Mouse (Mus musculus): ENCODE data around the gene Tkt.
"Not testable (repeated sequence)": the region's sequence is repeated elsewhere in the genome, so short reads cannot be mapped to it uniquely, and the experiment has no call there.

Tkt gene

DNA sequence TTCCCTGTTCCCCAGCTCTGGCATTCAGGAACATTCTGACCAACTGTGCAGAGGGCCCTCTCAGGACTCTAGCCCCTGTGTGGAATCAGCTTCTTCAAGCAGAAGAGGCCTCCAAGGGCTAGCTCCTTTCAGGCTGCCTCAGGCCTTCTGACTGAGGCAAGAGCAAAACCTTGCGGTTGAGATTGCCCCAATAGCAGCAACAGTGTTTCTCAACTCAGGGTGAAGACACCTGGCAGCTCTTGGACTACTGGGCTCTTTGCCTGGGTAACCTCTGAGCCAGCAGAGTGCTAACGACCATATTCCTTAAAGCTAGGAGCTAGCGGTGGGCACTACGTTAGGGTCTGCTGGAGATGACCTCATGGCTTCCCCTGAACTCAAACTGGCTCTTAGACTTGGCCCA is 5.0 kb downstream of the Tkt start:
- in situ Hi-C loops (cut with MboI, MseI) = no loop called here

DNA sequence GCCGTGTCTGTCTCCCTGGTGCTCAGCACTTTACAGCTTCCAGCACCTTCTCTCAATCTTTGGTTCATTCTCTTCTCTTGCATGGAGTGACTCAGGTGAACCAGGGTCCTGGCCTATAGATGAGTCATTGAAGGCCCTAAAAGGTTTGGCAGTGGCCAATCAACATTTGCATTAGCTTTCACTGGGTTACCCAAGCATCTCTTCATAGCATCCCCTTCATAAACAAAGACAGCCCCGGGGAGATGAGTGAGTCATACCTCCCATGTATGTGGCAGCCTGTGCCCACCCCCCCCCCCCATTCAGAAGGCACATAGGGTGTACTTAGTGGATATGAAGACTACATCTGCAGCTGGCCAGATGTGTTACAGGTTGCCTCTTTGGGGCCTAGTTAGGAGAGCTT is 8.5 kb downstream of the Tkt start:
- in situ Hi-C loops (cut with MboI, MseI) = no loop called here

DNA sequence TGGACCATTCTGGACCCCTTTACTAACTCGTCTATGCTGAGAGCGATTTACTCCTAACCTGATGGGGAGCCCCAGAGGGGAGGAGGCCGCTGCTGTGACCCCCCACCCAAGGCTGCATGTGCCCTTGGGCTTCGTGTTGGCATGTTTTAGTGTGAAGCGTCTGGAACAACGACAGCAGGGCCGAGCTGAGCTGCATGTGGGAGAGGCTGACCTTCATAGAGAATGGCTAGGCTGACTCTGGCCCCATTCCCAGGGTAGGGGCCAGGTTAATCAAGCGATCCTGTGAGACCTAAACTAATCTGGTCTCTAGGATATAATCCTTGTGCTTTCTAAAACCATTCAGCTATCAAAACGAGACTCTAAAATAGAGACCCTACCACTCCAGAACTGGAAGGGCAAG is 9.6 kb downstream of the Tkt start:
- in situ Hi-C loops (cut with MboI, MseI) = no loop called here

DNA sequence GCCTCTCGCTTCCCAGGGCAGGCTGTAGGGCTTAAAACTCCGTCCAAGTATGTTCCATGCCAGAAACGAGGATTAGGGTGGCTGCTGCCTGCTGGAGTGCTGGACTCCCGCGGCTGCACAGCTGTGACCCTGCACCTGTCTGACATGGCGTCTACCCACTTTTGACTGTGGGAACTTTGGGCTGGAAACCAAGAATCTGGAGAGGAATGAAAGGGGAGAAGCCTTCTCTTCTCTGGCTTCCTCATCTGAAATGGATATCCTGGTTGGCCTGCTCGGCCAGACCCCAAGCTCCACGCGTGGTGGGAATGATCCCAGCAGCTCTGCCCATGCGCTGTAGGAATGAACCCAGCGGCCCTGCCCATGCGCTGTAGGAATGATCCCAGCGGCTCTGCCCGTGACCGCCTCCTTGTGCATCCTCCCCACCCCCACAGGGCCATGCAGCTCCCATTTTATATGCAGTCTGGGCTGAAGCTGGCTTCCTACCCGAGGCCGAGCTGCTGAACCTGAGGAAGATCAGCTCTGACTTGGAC is 11.2 kb downstream of the Tkt start:
- in situ Hi-C loops (cut with MboI, MseI) = no loop called here

DNA sequence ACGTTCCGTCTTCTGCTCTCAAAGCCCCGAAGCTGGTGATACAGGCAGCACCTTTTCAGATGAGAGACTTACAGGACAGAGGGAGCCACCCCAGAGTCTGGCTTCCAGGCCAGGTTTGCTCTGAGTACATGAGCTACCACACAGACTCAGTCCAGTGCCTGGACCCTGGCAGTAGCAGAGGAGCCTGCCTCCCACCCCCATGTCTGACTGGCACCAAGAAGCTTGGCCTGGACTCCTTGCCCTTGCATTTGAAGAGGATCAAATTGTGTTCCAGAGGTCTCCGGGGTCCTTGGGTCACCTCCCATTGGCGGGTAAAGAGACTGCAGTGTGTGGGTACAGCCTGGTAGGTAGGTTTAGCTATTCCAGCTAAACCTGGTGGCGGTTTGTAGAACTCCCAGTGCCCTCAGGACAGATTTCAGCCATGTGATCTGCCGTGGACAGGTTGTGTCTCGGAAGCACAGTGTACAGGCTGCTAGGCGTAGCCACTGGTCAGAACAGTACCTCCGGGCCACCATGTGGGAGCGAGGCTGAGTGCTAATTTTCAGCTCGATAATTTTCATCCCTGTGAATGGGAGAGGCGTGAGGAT is 12.7 kb downstream of the Tkt start:
- in situ Hi-C loops (cut with MboI, MseI) = no loop called here

DNA sequence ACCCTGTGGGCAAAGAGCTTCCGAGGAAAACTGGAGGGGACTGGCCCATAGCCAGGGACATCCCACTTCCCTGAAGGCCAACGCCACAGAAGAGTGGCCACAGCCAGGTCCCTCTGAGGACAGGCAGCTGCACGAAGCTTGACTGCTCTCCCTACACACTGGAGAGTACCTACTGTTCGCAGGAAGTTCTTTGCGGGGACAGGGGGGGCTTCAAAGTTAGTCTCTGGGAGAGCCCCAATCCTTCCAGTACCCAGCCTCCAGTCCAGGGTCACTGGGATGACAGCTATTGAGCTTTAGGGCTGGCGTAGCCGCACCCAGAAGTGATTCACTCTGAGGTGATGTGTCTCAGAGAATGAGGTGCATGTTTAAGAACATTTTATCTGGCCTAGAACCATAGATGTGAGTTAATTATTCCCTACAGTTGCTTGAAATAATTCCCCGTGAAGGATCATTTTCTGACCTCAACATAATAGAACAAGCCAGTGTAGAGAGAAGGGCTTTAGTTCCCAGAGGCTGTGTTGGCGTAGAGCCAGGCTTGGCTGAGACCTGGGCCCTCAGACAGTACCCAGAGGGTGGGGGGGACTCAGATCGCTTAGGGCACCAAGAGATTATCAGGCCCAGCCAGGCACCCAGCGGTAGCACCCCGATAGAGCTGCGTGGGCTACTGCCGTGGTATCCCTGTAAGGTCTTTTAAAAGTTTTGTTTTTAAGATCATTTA is 13.5 kb downstream of the Tkt start:
- in situ Hi-C loops (cut with MboI, MseI) = no loop called here

DNA sequence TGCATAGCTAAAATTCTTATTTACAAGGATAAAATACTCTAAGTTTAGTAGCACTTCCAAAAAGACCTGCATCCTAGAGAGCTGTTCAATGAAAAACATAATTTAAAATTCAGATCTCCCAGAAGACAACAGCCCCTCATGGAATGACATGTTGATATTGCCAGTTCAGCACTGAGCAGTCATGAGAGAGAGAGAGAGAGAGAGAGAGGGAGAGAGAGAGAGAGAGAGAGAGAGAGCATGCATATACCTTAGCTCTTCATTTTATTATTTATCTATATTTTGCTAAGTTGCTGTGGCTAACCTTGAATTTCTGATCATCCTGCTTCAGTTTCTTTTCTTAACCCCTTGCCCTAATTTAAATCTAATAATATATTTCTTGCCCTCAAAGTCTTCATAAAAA is 14.2 kb downstream of the Tkt start:
- in situ Hi-C loops (cut with MboI, MseI) = no loop called here

DNA sequence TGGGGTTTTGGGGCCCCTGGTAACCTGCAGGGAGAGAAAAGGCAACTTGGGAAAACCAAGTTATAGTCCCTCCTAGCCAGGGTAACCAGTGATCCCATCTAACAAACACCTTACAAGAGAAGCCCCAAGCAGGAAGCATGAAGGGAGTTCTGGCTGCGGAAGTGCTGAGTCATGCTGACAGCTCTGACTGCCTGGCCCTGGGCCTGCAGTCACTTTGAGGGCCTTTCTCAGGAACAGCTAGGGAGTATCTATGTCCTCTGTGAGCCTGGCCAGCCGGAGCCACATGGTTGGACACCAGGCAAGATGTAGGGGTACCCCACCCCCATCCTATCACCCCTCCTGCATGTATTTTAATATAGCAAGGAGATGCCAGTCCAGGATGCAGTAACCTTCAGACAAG is 16.3 kb downstream of the Tkt start:
- in situ Hi-C loops (cut with MboI, MseI) = no loop called here

DNA sequence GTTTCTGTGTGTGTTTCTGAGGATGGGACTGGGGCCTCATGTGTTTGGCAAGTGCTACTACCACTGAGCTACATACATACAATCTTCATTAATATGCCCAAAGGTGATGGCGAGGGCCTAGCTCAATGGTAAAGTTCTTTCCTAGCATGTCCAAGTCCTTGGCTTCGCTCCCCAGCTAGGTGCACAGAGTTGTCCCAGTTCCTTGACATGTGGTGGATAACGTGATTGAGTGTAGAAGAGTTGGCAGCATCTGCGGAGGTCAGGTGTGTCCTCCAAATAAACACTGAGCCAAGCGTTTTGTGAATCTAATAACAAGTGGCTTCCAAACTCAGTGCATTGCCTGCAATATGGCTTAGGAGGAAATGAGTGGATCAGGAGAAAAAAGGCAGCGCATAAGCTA is 18.2 kb downstream of the Tkt start:
- in situ Hi-C loops (cut with MboI, MseI) = no loop called here

DNA sequence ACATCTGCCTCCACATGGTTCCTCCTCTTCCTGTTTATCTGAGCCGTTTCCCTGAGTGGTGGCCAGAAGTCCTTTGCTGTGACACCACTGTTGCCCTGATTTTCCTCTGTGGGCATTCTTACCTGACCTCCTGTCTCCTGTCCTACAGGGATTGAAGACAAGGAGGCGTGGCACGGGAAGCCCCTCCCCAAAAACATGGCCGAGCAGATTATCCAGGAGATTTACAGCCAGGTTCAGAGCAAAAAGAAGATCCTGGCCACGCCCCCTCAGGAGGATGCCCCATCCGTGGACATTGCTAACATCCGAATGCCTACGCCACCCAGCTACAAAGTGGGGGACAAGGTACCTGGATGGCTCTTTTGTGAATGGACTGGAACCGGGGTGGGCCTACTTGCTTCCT is 19.9 kb downstream of the Tkt start:
- in situ Hi-C loops (cut with MboI, MseI) = no loop called here

DNA sequence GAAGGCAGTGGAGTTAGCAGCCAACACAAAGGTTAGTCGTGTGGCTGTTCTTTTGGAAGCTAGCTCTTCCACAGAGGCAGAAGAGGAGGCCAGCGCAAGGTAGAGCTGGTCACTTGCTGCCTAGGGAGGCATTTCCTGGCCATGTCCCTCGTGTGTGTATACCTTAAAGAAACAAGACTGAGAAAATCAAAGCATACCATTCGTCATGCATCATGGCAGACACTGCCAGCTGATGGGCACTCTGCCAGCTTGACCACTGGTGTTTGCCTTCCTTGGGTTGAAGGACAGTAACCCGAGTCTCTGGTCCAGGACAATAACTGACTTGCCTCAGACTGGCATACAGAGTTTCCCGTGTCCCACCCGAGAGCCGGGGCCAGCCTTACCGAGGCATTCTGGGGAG is 22.1 kb downstream of the Tkt start:
- in situ Hi-C loops (cut with MboI, MseI) = no loop called here

DNA sequence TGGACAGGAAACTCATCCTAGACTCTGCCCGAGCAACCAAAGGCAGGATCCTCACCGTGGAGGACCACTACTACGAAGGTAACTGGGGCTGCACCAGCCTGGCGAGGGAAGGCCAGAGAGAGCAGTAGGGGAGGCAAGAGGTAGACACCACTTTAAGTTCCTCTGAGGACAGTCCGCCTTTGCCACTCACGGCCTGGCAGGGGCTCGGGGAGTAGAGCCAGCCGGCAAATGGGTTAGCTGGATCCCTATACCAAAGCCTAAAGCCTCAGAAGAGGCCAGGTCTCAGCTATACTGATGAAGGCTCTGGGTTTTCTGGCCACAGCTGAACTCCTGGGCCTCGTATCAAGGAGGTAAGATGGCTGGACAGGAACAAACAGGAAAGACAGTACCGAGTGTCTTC is 24.1 kb downstream of the Tkt start:
- in situ Hi-C loops (cut with MboI, MseI) = no loop called here

DNA sequence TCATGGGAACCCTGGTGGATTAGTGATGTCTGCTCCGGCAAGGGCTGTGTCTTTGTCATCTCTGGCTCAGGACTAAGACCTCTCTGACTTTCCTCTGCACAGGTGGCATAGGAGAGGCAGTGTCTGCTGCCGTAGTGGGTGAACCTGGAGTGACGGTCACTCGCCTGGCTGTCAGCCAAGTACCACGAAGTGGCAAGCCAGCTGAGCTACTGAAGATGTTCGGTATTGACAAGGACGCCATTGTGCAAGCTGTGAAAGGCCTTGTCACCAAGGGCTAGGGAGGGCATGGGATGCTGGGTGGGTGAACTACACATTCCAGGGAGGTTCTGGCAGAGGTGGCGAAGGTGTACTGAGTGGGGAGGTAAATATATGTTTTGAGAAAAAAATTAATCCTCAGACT is 25.1 kb downstream of the Tkt start:
- in situ Hi-C loops (cut with MboI, MseI) = no loop called here

DNA sequence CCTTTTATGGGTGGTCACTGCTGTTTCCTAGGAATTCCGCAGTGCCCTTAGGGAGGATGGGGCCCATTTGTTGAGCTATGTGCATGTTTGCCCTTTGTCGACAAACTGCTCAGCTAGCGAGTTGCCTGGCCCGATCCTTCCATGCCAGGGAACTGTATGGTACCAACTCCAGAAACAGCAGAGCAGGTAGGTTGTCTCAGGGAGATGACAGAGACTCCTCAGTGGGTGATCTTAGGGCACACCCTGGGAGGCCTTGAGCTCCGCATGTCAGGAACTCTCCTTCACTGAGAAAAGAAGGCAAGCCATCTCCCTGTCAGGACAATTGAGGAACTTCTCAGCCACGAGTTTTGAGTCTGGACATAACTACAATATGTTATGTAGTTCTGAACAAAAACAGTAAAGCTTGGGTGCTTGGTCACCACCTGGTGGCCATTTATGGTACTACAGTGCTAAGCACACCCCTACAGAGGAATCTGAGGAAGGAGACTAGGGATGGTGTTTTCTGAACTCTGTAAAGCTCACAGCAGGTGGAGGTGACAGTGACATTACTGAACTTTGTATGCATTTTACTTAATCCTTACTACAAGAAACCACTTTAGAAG is 25.9 kb downstream of the Tkt start:
- in situ Hi-C loops (cut with MboI, MseI) = no loop called here

DNA sequence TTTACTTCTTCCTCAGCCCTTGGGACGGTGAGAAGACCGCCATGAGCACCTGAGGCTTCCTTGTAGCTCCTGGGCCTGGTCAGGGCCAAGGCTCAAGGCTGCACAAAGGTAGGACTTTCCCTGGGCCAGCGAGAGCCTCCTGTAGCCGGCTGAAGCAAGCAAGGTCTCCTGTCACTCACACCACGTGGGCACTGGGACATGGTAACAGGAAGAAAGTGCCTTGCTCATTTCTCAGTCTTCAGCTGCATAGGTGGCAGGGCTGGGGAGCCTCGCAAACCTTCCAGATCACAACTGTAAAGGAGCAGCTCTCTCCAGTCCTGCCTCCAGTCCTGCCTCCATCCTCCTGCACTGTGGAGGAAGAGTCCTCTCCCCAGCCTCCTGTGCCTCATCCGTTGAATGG is 27.6 kb downstream of the Tkt start:
- in situ Hi-C loops (cut with MboI, MseI) = no loop called here

DNA sequence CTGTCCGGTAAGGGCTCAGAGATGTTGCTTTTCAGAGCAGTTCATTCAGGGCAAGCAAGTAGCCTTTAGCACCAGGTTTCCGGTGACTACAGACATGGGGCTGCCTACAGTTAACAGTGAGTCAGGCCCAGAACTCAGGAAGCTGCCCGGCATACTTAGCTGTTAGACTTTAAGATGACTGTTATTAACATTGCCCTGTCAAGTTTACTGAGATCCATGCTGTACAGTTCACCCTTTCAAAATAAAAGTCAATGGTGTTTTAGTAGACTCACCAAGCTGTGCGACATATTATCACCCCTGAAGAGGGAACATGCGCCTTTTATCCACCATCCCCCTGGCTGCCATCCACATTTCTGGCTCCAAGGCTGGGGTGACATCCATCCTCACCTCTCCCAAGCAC is 28.1 kb downstream of the Tkt start:
- in situ Hi-C loops (cut with MboI, MseI) = no loop called here

DNA sequence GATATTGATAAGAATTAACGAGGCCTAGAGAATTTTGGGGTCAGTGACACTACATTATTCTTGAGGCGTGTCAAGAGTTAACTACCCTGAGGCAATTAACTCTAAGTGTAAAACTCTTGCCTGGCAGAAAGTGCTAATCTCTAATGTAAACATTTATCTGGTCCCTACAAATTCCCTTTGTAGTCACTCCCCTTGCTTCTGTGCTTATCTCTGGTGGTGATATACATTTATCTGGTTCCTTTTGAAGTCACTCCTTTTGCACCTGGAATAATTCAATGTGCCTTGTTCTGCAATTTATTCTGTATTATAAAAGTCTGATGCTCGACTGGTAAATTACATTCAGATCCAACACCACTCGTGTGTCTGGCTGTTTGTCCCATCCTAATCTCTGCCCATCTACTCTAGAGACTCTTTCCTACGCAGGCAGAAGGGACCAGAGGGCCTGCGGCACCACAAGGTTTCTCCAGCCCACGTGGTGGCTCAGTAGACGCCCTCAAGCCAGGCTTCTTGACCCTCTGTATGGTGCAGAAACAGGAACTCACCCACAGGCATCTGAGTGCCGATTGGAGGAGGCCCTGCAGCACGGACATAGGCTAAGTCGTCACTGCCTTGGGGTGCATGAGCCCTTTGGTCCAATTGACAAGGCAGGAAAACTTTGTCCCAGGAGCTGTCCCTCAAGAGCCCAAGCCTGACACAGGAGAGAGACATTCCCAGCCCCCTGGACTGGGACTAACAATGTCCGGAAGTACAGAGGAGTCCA is 29.3 kb downstream of the Tkt start:
- in situ Hi-C loops (cut with MboI, MseI) = not testable (repeated sequence)

DNA sequence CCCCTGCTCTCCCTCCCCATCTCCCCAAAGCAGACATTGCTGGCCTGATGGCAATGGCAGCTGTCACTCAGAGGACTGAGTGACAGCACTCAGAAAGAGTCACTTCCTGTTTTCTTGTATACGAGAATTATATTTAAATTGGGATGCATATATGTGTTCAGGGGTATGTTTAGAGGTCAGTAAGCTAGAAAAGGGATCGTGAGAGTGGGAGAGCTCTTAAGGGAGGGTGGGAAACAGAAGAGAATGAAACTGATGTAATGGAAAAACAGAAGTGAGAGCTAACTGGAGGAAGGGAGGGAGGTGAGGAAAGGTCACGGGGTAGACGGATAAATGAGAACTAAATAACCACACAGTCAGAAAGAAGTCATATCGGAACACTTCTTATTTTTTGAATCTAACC is 31.0 kb downstream of the Tkt start:
- in situ Hi-C loops (cut with MboI, MseI) = no loop called here

DNA sequence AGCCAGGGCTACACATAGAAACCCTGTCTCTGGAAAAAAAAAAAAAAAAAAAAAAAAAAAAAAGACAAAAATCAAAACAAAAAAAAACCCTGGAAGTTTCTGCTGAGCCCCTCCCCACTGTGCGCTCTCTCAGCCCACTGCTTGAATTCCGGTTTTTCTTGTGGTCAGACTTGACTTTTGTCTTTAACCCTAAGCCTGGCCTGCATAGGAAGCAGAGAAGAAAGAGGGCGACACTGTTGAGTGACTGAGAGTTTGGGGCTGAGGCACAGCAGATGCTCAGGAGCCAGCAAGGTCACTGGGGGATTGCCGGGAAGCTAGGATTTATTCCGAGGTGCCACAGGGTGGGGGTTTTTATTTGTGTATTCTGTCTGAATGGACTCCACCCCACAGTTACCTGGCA is 31.7 kb downstream of the Tkt start:
- in situ Hi-C loops (cut with MboI, MseI) = no loop called here

DNA sequence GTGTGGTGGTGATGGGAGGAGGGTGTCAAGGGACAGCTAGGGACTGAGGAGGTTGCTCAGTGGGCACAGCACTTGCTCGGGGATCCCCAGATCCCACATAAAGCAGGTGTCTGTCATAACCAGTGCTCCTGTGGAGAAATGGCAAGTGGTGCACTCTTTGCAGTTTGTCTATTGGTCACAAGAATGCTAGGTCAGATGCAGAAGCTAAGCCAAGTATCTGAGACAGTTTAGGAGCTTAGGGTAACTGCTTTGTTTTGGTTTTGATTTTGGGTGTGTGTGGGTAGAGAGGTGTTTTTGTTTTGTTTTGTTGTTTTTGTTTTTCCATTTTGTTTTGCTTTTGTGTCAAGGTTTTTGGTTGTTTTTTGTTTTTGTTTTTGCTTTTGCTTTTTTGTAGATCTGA is 33.1 kb downstream of the Tkt start:
- in situ Hi-C loops (cut with MboI, MseI) = no loop called here

DNA sequence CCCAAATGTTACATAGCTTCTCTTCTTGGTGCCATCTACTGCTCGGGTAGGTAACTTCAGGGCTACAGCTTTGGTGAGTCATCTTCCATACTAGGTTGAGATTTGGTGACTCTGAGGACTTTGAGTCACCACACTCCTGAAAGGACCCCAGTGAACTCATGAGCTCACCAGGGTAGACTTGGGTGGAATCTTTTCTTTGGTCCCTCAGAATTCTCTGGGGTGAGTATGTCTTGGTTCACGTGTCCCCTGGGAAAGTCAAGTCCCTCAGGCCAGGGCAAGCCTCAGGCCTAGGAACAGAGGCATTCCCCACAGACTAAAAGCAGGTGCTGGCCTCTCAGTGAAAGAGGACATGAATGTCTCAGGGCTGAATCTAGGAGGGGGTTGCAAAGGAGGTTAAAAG is 35.9 kb downstream of the Tkt start:
- in situ Hi-C loops (cut with MboI, MseI) = no loop called here

DNA sequence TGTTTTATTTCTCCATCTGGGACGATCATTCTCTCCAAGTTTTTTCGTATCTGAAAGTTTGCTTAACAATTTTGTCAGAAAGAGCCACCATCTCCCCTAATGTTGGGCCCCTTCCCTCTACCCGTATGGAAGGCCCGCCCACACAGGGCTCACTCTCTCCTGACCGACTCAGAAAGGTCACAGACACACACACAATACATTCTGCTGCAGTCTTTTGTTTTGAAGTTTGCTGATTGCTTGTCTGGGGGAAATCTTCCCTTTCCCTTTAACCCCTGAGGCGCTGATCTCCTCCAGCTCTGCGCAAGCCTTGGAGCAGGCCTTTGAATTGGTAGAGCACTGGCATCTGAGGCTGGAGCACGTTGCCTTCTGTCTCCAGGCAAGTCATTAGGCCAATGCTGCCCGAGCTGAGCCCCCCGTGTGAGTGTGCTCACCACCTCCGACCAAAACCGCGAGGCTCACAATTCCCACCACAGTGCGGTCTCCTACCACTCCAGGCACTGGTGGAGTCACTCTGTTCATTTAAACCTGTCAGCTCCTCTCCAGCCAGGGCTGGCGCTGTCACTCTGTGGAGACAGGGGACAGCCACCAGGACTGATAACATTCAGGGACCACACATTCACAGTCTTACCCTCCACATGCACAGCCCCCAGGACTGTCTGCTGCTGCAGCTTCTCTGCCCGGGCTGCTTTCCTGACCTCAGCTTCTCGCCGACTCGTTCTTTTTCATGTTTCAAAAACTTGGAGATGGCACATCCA is 36.5 kb downstream of the Tkt start:
- in situ Hi-C loops (cut with MboI, MseI) = no loop called here
